Comparison of ENCODE assay signal across 19 mouse cellular contexts in the genomic region with DNA sequence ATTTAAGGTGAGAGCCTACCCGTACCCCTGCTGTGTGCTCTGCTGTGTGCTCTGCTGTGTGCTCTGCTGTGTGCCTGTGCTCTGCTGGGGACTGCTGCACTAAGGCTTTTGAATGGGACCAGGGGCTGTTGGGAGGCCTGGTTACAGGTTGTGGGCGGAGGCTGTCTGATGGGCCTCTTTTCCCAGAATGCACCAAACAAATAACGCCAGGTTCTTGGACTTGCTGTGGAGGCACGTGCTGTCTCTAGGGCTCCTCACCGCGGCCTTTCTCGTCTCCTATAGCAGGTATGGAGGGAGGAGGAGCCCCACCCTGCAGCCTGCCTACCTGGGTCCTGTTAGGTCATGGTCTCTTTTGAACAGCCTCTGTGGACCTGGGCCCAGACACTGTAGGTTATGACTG. TPM values are rescaled to one million over a fixed set of nuclear protein-coding genes. Genes with fewer than 3 reads are reported as not detected.
DNase-seq lines count a peak whose midpoint lies in the region; ATAC-seq and TF ChIP-seq lines count a peak whose summit lies in the region.
"Had no signal": no experiment of that assay in that cellular context is flagged by ENCODE, and none has a peak within 500 bp of the region (broad histone marks: within the 10 kb centered on the region; RNA-seq: fewer than 3 reads in every experiment).

No protein-coding gene starts in this region.

- H3K9ac ChIP-seq in limb, embryonic 11.5 days (ENCODE audit: low read length): peak overlapping the region; percentile 23; the same call in 1 of the 2 replicates
- H3K9ac ChIP-seq in stomach, postnatal 0 days (ENCODE audit: low read length): 0 out of 2 replicates have a peak overlapping the region, but pooled peaks have one; percentile 35
- H3K9ac ChIP-seq: embryonic facial prominence, embryonic 13.5 days; forebrain, embryonic 12.5 days; heart, embryonic 12.5 days; hindbrain, embryonic 14.5 days had no signal

- 0 out of 2 replicates have a peak, but pooled peaks cover 2% of the 10 kb centered on the region for H3K9me3 ChIP-seq in limb, embryonic 11.5 days (ENCODE audit: control insufficient read depth, low read length)
- H3K9me3 ChIP-seq in limb, embryonic 10.5 days (replicated peaks): no peaks in the 10 kb centered on the region
- H3K9me3 ChIP-seq in stomach, postnatal 0 days (ENCODE audit: control insufficient read depth, low read length): no peaks in the 10 kb centered on the region
- H3K9me3 ChIP-seq: embryonic facial prominence, embryonic 13.5 days; forebrain, embryonic 12.5 days; heart, embryonic 12.5 days; hindbrain, embryonic 10.5 days had no signal

- ATAC-seq in limb, embryonic 11.5 days (ENCODE audit: insufficient number of reproducible peaks, low FRiP score, low TSS enrichment, low read depth): no peak
- ATAC-seq in stomach, postnatal 0 days (ENCODE audit: low FRiP score, low TSS enrichment): no peak
- ATAC-seq: forebrain, embryonic 16.5 days had no signal

- 91% methylated on average over 7 of the region's 7 CpGs for WGBS in limb, embryonic 11.5 days
- 87% methylated on average over 7 of the region's 7 CpGs for WGBS in limb, embryonic 10.5 days
- 65% methylated on average over 7 of the region's 7 CpGs for WGBS in stomach, postnatal 0 days

- no peaks in the 10 kb centered on the region for H3K27me3 ChIP-seq in limb, embryonic 11.5 days (ENCODE audit: control insufficient read depth, insufficient read depth, low read length)
- no peaks in the 10 kb centered on the region for H3K27me3 ChIP-seq in limb, embryonic 10.5 days (ENCODE audit: low read depth, poor library complexity, severe bottlenecking)
- no peaks in the 10 kb centered on the region for H3K27me3 ChIP-seq in stomach, postnatal 0 days (ENCODE audit: control insufficient read depth, insufficient read depth, low read length)
- H3K27me3 ChIP-seq: CH12.LX; embryonic facial prominence, embryonic 13.5 days; forebrain, embryonic 12.5 days; heart, embryonic 12.5 days had no signal

- no peak for TF ChIP-seq EP300 in stomach, postnatal 0 days (optimal IDR thresholded peaks at IDR 0.05)

- no peak overlapping the region for H3K4me3 ChIP-seq in limb, embryonic 11.5 days (ENCODE audit: low read depth, low read length)
- no peak overlapping the region for H3K4me3 ChIP-seq in limb, embryonic 10.5 days
- H3K4me3 ChIP-seq in stomach, postnatal 0 days (ENCODE audit: low read depth, low read length): no peak overlapping the region
- H3K4me3 ChIP-seq: embryonic facial prominence, embryonic 13.5 days; forebrain, embryonic 12.5 days; gastrocnemius, adult 2 months; heart, embryonic 12.5 days; hindbrain, embryonic 10.5 days had no signal

- no peak overlapping the region for H3K4me2 ChIP-seq in limb, embryonic 11.5 days (ENCODE audit: low read depth, severe bottlenecking)
- H3K4me2 ChIP-seq in stomach, postnatal 0 days (replicated peaks; ENCODE audit: low read depth): no peak overlapping the region
- H3K4me2 ChIP-seq: embryonic facial prominence, embryonic 13.5 days; forebrain, embryonic 12.5 days; heart, embryonic 12.5 days; hindbrain, embryonic 14.5 days had no signal

- no peak overlapping the region for H3K27ac ChIP-seq in limb, embryonic 11.5 days (replicated peaks; ENCODE audit: low read depth, low read length)
- H3K27ac ChIP-seq in limb, embryonic 10.5 days: no peak overlapping the region
- H3K27ac ChIP-seq in stomach, postnatal 0 days (replicated peaks): peak overlapping the region; percentile 56
- H3K27ac ChIP-seq: embryonic facial prominence, embryonic 13.5 days; forebrain, embryonic 12.5 days; gastrocnemius, adult 2 months; hindbrain, embryonic 10.5 days; hindbrain, embryonic 14.5 days had no signal

- no peak for DNase-seq in limb, embryonic 11.5 days (ENCODE audit: low spot score)
- DNase-seq in limb, embryonic 10.5 days (ENCODE audit: low spot score): no peak
- DNase-seq in ES-CJ7 (ENCODE audit: low read depth, low spot score): peak; percentile 47
- peak; percentile 66 for DNase-seq in ZHBTc4 (ENCODE audit: low read depth, low spot score)
- DNase-seq in stomach, postnatal 0 days (ENCODE audit: low spot score): peak; percentile 68
- no peak for DNase-seq in left cerebral cortex, postnatal 36 days (ENCODE audit: low spot score in 2 of 2)
- no peak for DNase-seq in ovary, adult 18-20 months (ENCODE audit: low spot score)
- DNase-seq: adrenal gland, postnatal 10 days; cerebellum, adult 11 months; cerebellum, postnatal 36 days; gastrocnemius, postnatal 25 days had no signal

- peaks cover 16% of the 10 kb centered on the region for H3K36me3 ChIP-seq in limb, embryonic 11.5 days (ENCODE audit: control insufficient read depth, insufficient read depth, low read length)
- H3K36me3 ChIP-seq in limb, embryonic 10.5 days: peaks cover 59% of the 10 kb centered on the region
- H3K36me3 ChIP-seq in stomach, postnatal 0 days (ENCODE audit: control insufficient read depth, insufficient read depth, low read length): peaks cover 13% of the 10 kb centered on the region; the same call in 1 of the 2 replicates

- intact Hi-C loops in left cerebral cortex, postnatal 36 days (cut with DNase I): no loop called here

- H3K4me1 ChIP-seq in limb, embryonic 11.5 days (ENCODE audit: control insufficient read depth, insufficient read depth, low read length): peaks cover 10% of the 10 kb centered on the region
- peaks cover 25% of the 10 kb centered on the region for H3K4me1 ChIP-seq in limb, embryonic 10.5 days
- peaks cover 4% of the 10 kb centered on the region; the same call in 1 of the 2 replicates for H3K4me1 ChIP-seq in stomach, postnatal 0 days (replicated peaks; ENCODE audit: control insufficient read depth, insufficient read depth)

- peak; percentile 24; the same call in 1 of the 2 replicates for TF ChIP-seq CTCF in stomach, postnatal 0 days (IDR thresholded peaks at IDR 0.05; ENCODE audit: low read depth)

RNA-seq across cellular contexts. Expression of gene Dolpp1, which starts 4.2 kb away (rescaled TPM):
- polyA plus RNA-seq in limb, embryonic 11.5 days (2014; fragmentation: Nextera tagmentation; extraction: Ambion mirVana): 33.0 and 33.1 TPM in 2 replicates
- 37.6 and 45.4 TPM in 2 replicates for polyA plus RNA-seq in limb, embryonic 10.5 days (2016; fragmentation: Nextera tagmentation; extraction: Ambion mirVana)
- polyA plus RNA-seq in stomach, postnatal 0 days (2015; fragmentation: Nextera tagmentation; extraction: Ambion mirVana): 29.8 and 32.9 TPM in 2 replicates
- 10 to 100 TPM; 24.4 to 27.0 TPM for total RNA-seq in left cerebral cortex, postnatal 36 days (2021)

RNA-seq across cellular contexts. Expression of gene Crat, which starts 19.4 kb away (rescaled TPM):
- 25.6 and 27.9 TPM in 2 replicates for polyA plus RNA-seq in limb, embryonic 11.5 days (2014; fragmentation: Nextera tagmentation; extraction: Ambion mirVana)
- polyA plus RNA-seq in limb, embryonic 10.5 days (2016; fragmentation: Nextera tagmentation; extraction: Ambion mirVana): 21.9 and 22.9 TPM in 2 replicates
- 22.0 and 25.9 TPM in 2 replicates for polyA plus RNA-seq in stomach, postnatal 0 days (2015; fragmentation: Nextera tagmentation; extraction: Ambion mirVana)
- 10 to 100 TPM; 46.3 to 54.5 TPM for total RNA-seq in left cerebral cortex, postnatal 36 days (2021)

RNA-seq across cellular contexts. Expression of gene Ptpa, which starts 19.6 kb away (rescaled TPM):
- polyA plus RNA-seq in limb, embryonic 11.5 days (2014; fragmentation: Nextera tagmentation; extraction: Ambion mirVana): 74.4 and 83.3 TPM in 2 replicates
- polyA plus RNA-seq in limb, embryonic 10.5 days (2016; fragmentation: Nextera tagmentation; extraction: Ambion mirVana): 172 and 177 TPM in 2 replicates
- 76.6 and 79.6 TPM in 2 replicates for polyA plus RNA-seq in stomach, postnatal 0 days (2015; fragmentation: Nextera tagmentation; extraction: Ambion mirVana)
- 100 to 1,000 TPM; 175 to 182 TPM for total RNA-seq in left cerebral cortex, postnatal 36 days (2021)

RNA-seq across cellular contexts. Expression of gene Miga2, which starts 32.2 kb away (rescaled TPM):
- polyA plus RNA-seq in limb, embryonic 11.5 days (2014; fragmentation: Nextera tagmentation; extraction: Ambion mirVana): 19.5 and 20.1 TPM in 2 replicates
- polyA plus RNA-seq in limb, embryonic 10.5 days (2016; fragmentation: Nextera tagmentation; extraction: Ambion mirVana): 30.8 and 33.3 TPM in 2 replicates
- polyA plus RNA-seq in stomach, postnatal 0 days (2015; fragmentation: Nextera tagmentation; extraction: Ambion mirVana): 16.8 and 17.8 TPM in 2 replicates
- 100 to 1,000 TPM; 106 to 124 TPM for total RNA-seq in left cerebral cortex, postnatal 36 days (2021)

RNA-seq across cellular contexts. Expression of gene Sh3glb2, which starts 37.1 kb away (rescaled TPM):
- polyA plus RNA-seq in limb, embryonic 11.5 days (2014; fragmentation: Nextera tagmentation; extraction: Ambion mirVana): 49.0 and 59.9 TPM in 2 replicates
- 76.5 and 90.3 TPM in 2 replicates for polyA plus RNA-seq in limb, embryonic 10.5 days (2016; fragmentation: Nextera tagmentation; extraction: Ambion mirVana)
- polyA plus RNA-seq in stomach, postnatal 0 days (2015; fragmentation: Nextera tagmentation; extraction: Ambion mirVana): 84.9 and 102 TPM in 2 replicates
- total RNA-seq in left cerebral cortex, postnatal 36 days (2021): 100 to 1,000 TPM; 267 to 316 TPM

Comparison
In these comparisons a context has a peak if more than half of its experiments do, and no peak if none do; other contexts are left out.
1. DNase-seq: peak in ES-CJ7 (single experiment), ZHBTc4 (single experiment) and stomach, postnatal 0 days (single experiment); none in limb, embryonic 11.5 days (single experiment), limb, embryonic 10.5 days (single experiment), left cerebral cortex, postnatal 36 days (0 of 2) and ovary, adult 18-20 months (single experiment).